Mouse (Mus musculus) forebrain, embryonic 14.5 days (tissue): ENCODE data around the gene Iqcn. TPM values are rescaled to one million over a fixed set of nuclear protein-coding genes. Genes with fewer than 3 reads are reported as not detected.
A peak's percentile ranks its signal among the peaks of the same experiment; 100 is the strongest.

Source experiments
- ATAC-seq: fragments of 200-750 bp; cut with Nextera tagmentation; 2 replicates; pipeline ENCODE4 v1.8.0; 2017; ENCODE audit warnings: mild to moderate bottlenecking, moderate library complexity
- DNase-seq: peaks from one replicate; pipeline ENCODE4 v3.0.0-alpha.2; 2015; ENCODE audit warnings: low spot score
- H3K27ac ChIP-seq: fragments of 300-500 bp; sonication (generic); 2 replicates; pipeline ENCODE4 v1.5.1; 2014; ENCODE audit warnings: low read depth, mild to moderate bottlenecking, control low read depth, low read length, moderate library complexity
- H3K27me3 ChIP-seq: fragments of 300-500 bp; sonication (generic); replicated peaks from 2 replicates; pipeline ENCODE4 v1.6.1; 2014; ENCODE audit warnings: low read length, control low read depth, mixed read lengths; ENCODE audit not compliant: control insufficient read depth, insufficient read depth
- H3K36me3 ChIP-seq: fragments of 300-500 bp; sonication (generic); 2 replicates; pipeline ENCODE4 v1.6.1; 2014; ENCODE audit warnings: low read length, control low read depth; ENCODE audit not compliant: control insufficient read depth, insufficient read depth
- H3K4me1 ChIP-seq: fragments of 300-500 bp; sonication (generic); 2 replicates; pipeline ENCODE4 v1.6.1; 2014; ENCODE audit warnings: antibody characterized with exemption, low read length, control low read depth; ENCODE audit not compliant: control insufficient read depth, insufficient read depth
- H3K4me2 ChIP-seq: fragments of 300-500 bp; sonication (generic); 2 replicates; pipeline ENCODE4 v1.6.1; 2014; ENCODE audit warnings: mild to moderate bottlenecking, control low read depth, low read length
- H3K4me3 ChIP-seq: fragments of 300-500 bp; sonication (generic); 2 replicates; pipeline ENCODE4 v1.5.1; 2014; ENCODE audit warnings: low read depth, low read length, control low read depth
- H3K9ac ChIP-seq: fragments of 300-500 bp; sonication (generic); 2 replicates; pipeline ENCODE4 v1.6.1; 2014; ENCODE audit warnings: mild to moderate bottlenecking, low read length, control low read depth, moderate library complexity
- H3K9me3 ChIP-seq: fragments of 300-500 bp; sonication (generic); replicated peaks from 2 replicates; pipeline ENCODE4 v1.6.1; 2016; ENCODE audit warnings: low read length, control low read depth, mixed read lengths; ENCODE audit not compliant: control insufficient read depth
- WGBS: fragments of 180-500 bp; shearing (Covaris S2); extraction: QIAGEN DNeasy Blood & Tissue Kit; methylation state at CpG from one replicate; pipeline ENCODE4 v1.1.7; 2014; 5-methylcytosine and 5-hydroxymethylcytosine counted together
- polyA plus RNA-seq: library from polyadenylated mRNA; unstranded; fragments of >200 nt; fragmentation: Nextera tagmentation; extraction: Ambion mirVana; gene quantifications from 2 replicates; pipeline ENCODE4 v1.2.1, GENCODE M21; 2014

Gene Iqcn
- polyA plus RNA-seq, 1 experiment from 2014 or later = 0.10 TPM

GRCm38 (mm10) chr8:70696019-70696885, 7.0 kb upstream of the Iqcn start:
- ATAC-seq = no peak
- H3K9me3 ChIP-seq = no peaks in the 10 kb centered on the region
- DNase-seq = peak; percentile 86
- 5% methylated on average over 30 of the region's 31 CpGs for WGBS
- H3K9ac ChIP-seq = peak overlapping the region; percentile 43
- H3K27ac ChIP-seq = peak overlapping the region; percentile 60
- H3K27me3 ChIP-seq = no peaks in the 10 kb centered on the region
- H3K4me3 ChIP-seq = no peak overlapping the region
- H3K36me3 ChIP-seq = no peaks in the 10 kb centered on the region
- peaks cover 35% of the 10 kb centered on the region for H3K4me1 ChIP-seq
- peak overlapping the region; percentile 54 for H3K4me2 ChIP-seq

GRCm38 (mm10) chr8:70696946-70697345, 6.3 kb upstream of the Iqcn start:
- Histone ChIP-seq H3K36me3 (0 out of 2 replicates have a peak, but pooled peaks cover 4% of the 10 kb centered on the region), H3K4me2 (peak overlapping the region; percentile 54), H3K9me3 (no peaks in the 10 kb centered on the region), H3K4me1 (peaks cover 36% of the 10 kb centered on the region), H3K4me3 (no peak overlapping the region), H3K9ac (peak overlapping the region; percentile 43), H3K27me3 (no peaks in the 10 kb centered on the region), H3K27ac (peak overlapping the region; percentile 60)
- DNase-seq (no peak), ATAC-seq (no peak)
- 19% methylated on average over 4 of the region's 4 CpGs for WGBS

GRCm38 (mm10) chr8:70697366-70698250, 5.6 kb upstream of the Iqcn start:
- Histone ChIP-seq H3K4me3 (peak overlapping the region; percentile 99), H3K4me1 (peaks cover 33% of the 10 kb centered on the region), H3K9me3 (no peaks in the 10 kb centered on the region), H3K36me3 (0 out of 2 replicates have a peak, but pooled peaks cover 4% of the 10 kb centered on the region), H3K27me3 (no peaks in the 10 kb centered on the region), H3K27ac (peak overlapping the region; percentile 99), H3K4me2 (peak overlapping the region; percentile 58), H3K9ac (peak overlapping the region; percentile 60)
- 75% methylated on average over 12 of the region's 12 CpGs for WGBS
- DNase-seq (no peak), ATAC-seq (no peak)

GRCm38 (mm10) chr8:70698310-70699109, 4.7 kb upstream of the Iqcn start, which contains the start of gene Jund:
TSS of gene Jund (plus strand) at chr8:70698949.
- H3K4me3 ChIP-seq = peak within 1 kb of the TSS; percentile 99
- H3K36me3 ChIP-seq = peaks cover 10% of the 10 kb centered on the region; the same call in 1 of the 2 replicates
- ATAC-seq (peak; percentile 86), DNase-seq (peak; percentile 99)
- no peaks in the 10 kb centered on the region for H3K27me3 ChIP-seq
- peak within 1 kb of the TSS; percentile 99 for H3K27ac ChIP-seq
- under 1% methylated on average over 59 of the region's 69 CpGs for WGBS
- H3K4me1 ChIP-seq = peaks cover 33% of the 10 kb centered on the region
- H3K4me2 ChIP-seq = peak within 1 kb of the TSS; percentile 58
- H3K9me3 ChIP-seq = no peaks in the 10 kb centered on the region
- peak within 1 kb of the TSS; percentile 99 for H3K9ac ChIP-seq

GRCm38 (mm10) chr8:70699116-70699833, 4.0 kb upstream of the Iqcn start:
- peaks cover 33% of the 10 kb centered on the region for H3K4me1 ChIP-seq
- H3K27ac ChIP-seq = peak overlapping the region; percentile 99
- 1% methylated on average over 87 of the region's 89 CpGs for whole genome bisulfite sequencing
- H3K9ac ChIP-seq = peak overlapping the region; percentile 99
- peak overlapping the region; percentile 99 for H3K4me3 ChIP-seq
- H3K9me3 ChIP-seq = no peaks in the 10 kb centered on the region
- H3K4me2 ChIP-seq = peak overlapping the region; percentile 58
- H3K36me3 ChIP-seq = peaks cover 10% of the 10 kb centered on the region; the same call in 1 of the 2 replicates
- 0 out of 2 replicates have a peak, but pooled peaks have one; percentile 1 for ATAC-seq
- H3K27me3 ChIP-seq = no peaks in the 10 kb centered on the region
- DNase-seq = no peak

- peak; percentile 22 for ATAC-seq
- under 1% methylated on average over 57 of the region's 59 CpGs for WGBS
- H3K4me2 ChIP-seq = peak overlapping the region; percentile 58
- H3K4me1 ChIP-seq = peaks cover 33% of the 10 kb centered on the region
- peak overlapping the region; percentile 99 for H3K4me3 ChIP-seq
- H3K36me3 ChIP-seq = peaks cover 10% of the 10 kb centered on the region; the same call in 1 of the 2 replicates
- no peaks in the 10 kb centered on the region for H3K9me3 ChIP-seq
- H3K27me3 ChIP-seq = no peaks in the 10 kb centered on the region
- peak overlapping the region; percentile 99 for H3K27ac ChIP-seq
- DNase-seq = peak; percentile 91
- peak overlapping the region; percentile 99 for H3K9ac ChIP-seq
These were observed 3.3 kb upstream of the Iqcn start for GRCm38 (mm10) chr8:70699834-70700554.

- Histone ChIP-seq H3K4me3 (peak overlapping the region; percentile 99), H3K27me3 (no peaks in the 10 kb centered on the region), H3K27ac (peak overlapping the region; percentile 99), H3K9me3 (no peaks in the 10 kb centered on the region), H3K4me2 (peak overlapping the region; percentile 58), H3K4me1 (peaks cover 33% of the 10 kb centered on the region), H3K9ac (peak overlapping the region; percentile 99), H3K36me3 (peaks cover 10% of the 10 kb centered on the region; the same call in 1 of the 2 replicates)
- DNase-seq (peak; percentile 96), ATAC-seq (peak; percentile 13)
- 0% methylated on average over 20 of the region's 20 CpGs for WGBS
These were observed 2.7 kb upstream of the Iqcn start for GRCm38 (mm10) chr8:70700555-70700922.
